Mouse (Mus musculus) forelimb bud, embryonic 11.5 days (tissue): Measurements from ENCODE around the gene Hyal6.

Source experiments
- DNase-seq: peaks from one replicate; pipeline ENCODE4 v3.0.0-alpha.2; 2012; ENCODE audit warnings: low read depth, low spot score

Gene Hyal6

GRCm38 (mm10) chr6:24732945-24733344, at the start of gene Hyal6:
TSS of gene Hyal6 (plus strand) at chr6:24733245.
- DNase-seq: no peak

DNA sequence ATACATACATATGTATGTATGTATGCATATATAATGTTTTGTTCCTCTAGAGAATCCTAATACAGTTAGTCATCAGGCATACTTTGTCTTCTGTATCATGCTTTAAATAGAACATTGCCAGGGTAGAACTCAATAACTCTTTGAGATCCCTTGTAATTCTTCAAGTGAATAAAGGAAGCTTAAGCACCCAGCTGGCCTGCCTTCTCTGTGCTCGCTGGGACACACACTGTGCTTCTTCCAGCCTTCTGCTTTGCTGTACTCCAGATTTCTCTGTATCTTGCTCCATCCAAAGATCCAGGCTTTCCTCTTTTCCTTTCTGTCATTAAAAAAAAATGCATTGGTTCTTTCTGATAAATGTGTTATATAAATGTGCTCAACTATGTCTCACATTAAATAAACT, 45.2 kb upstream of the Hyal6 start:
- no peak for DNase-seq

DNA sequence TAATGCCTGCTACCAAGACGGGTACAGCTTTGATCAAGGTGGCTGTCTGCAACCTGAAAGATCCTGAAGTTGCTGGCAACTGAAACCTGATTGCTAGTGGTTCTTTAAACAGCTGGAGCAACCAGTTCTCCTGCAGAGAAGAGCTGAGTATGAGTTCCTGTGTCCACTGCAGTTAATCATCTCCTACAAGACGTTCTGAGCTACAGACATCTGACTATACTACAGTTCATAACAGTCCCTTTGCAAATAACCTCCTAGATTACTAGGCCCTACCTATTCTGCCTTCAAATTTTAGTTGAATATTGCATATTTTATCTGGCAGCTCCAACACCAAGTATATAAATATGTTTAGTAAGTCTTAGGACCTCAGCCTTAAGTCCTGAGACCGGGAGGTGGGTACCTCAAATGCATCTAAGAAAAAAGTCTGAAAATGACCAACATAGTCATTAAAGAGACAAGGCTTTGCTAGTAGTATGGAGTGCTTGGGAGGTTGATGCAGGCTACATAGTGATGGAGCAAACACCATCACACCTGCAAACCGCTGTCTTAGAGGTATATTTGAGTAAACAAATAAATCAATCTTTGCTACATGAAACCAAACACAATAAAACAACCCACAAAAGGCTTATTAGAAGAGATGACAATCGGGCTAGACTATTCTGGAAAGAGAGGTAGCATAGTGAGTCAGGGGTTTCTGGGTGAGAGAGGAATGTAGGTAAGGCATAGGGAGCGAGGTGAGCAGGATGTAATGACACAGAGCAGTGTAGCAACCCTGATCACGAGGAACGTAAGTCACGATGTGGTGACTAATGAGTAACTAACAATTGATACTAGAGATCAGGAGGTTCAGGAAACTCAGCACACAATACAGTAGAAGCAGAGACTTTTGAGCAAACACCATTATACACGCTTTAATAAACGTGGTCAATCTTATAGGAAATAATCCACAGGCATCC, 38.3 kb upstream of the Hyal6 start:
- no peak for DNase-seq

DNA sequence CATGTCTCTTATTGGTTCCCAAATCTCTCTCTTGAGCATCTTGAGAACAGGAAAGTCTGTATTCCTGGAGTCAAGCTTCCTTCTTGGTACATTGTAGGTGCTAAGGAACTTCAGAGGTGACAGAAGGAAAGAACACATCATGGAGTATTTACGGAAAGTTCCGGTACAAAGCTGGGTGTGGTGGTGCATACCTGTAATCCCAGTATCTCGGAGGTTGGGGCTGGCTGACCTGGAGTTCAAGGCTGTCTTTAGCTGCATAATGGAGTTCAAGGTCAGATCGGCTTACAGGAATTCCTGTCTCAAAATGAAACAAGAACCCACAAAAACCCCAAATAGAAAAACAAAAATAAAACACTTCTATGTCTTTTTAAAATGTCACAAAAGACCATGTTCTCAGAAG, 36.9 kb upstream of the Hyal6 start:
- DNase-seq: no peak

DNA sequence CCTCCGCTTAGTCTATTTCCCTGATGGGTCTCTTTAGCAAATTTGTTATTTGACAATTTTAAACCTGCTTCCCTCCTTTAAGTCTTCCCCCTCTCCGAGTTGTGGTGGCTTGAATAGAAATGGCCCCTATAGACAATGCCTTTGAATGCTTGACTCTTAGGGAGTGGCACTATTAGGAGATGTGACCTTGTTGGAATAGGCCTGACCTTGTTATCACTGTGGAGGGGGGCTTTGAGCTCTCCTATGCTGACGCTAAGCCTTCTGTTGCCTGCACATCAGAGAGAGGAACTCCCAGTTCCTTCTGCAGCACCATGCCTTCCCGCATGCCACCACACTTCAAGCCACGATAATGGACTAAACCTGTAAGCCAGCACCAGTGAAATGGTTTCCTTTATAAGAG, 35.8 kb upstream of the Hyal6 start:
- no peak for DNase-seq

GRCm38 (mm10) chr6:24707090-24707489, 26.0 kb upstream of the Hyal6 start:
- DNase-seq: no peak

DNA sequence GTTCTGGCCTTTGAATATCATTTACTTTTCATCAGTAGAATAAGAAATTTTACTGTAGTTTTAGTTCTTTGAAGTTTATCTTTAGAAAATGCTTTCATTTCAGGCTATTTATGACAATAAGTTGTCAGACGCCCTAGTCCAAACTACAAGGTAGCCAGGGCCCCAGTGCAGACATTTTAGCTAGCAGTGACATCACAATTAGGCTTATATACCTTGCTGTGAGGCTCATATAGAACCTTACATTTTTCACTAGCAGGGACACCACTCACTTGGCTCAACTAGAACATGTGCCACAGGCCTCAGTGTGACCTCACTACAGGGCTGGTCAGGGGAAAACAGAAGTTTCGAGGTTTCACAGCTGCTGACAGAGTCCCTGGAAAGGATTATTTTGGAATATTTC, 25.5 kb upstream of the Hyal6 start:
- no peak for DNase-seq

GRCm38 (mm10) chr6:24721317-24722099, 11.5 kb upstream of the Hyal6 start:
- DNase-seq: peak; percentile 54

DNA sequence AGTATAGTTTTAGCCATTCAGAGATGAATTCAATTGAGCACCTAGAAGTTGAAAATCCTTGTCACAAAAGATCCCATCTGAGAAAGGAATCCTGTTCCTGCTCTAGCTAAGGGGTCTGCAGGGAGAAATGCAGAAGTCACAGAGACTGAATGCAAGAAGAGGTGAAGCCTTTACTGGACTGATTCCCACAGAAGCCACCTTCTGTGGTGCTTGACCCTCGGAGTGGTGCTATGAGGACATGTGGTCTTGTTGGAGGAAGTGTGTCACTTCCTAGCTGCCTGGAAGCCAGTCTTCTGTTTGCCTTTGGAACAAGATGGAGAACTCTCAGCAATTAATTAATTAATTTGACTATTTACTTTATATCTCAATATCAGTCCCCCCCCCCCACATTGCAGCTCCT, 4.9 kb upstream of the Hyal6 start:
- DNase-seq: no peak

- DNase-seq: no peak
These were observed 1.5 kb downstream of the Hyal6 start for GRCm38 (mm10) chr6:24734565-24734964.

GRCm38 (mm10) chr6:24748029-24748428, 15.0 kb downstream of the Hyal6 start, which contains the start of gene Hyal4:
TSS of gene Hyal4 (plus strand) at chr6:24748329.
- DNase-seq: no peak

GRCm38 (mm10) chr6:24759281-24759680, 26.2 kb downstream of the Hyal6 start:
- DNase-seq: peak; percentile 18

GRCm38 (mm10) chr6:24766261-24766660, 33.2 kb downstream of the Hyal6 start:
- DNase-seq: no peak

- no peak for DNase-seq
These were observed 46.1 kb downstream of the Hyal6 start for GRCm38 (mm10) chr6:24779182-24779581.

- DNase-seq: no peak
These were observed 57.8 kb downstream of the Hyal6 start, which contains the start of gene Spam1 for GRCm38 (mm10) chr6:24790888-24791287. TSS of gene Spam1 (plus strand) at chr6:24791188.
